Mouse (Mus musculus) gastrocnemius, adult 2 months (tissue): ENCODE data around the gene Wapl. TPM values are rescaled to one million over a fixed set of nuclear protein-coding genes. Genes with fewer than 3 reads are reported as not detected.

Experiments used
- DNase-seq: peaks from one replicate; pipeline ENCODE4 v3.0.0; 2022
- H3K27ac ChIP-seq: fragments of 200-600 bp; 2 replicates; pipeline ENCODE4 v1.8.1; 2022; ENCODE audit warnings: mild to moderate bottlenecking
- H3K4me3 ChIP-seq: fragments of 200-600 bp; 2 replicates; pipeline ENCODE4 v1.8.1; 2022; ENCODE audit warnings: mild to moderate bottlenecking, moderate library complexity
- CTCF ChIP-seq: fragments of 200-600 bp; IDR thresholded peaks from 2 replicates; pipeline ENCODE4 v1.8.1; 2022; ENCODE audit warnings: antibody characterized with exemption, mild to moderate bottlenecking, moderate library complexity
- intact Hi-C: fragments of 180-260 bp; cut with DNase I; formaldehyde crosslinking; loops from one replicate; pipeline ENCODE4 v1.15.1; 2025
- long read RNA-seq, 2 experiments: library from polyadenylated mRNA; stranded (forward); transcript quantifications; one replicate each; pipeline ENCODE4 v2.0.0; 2021
- total RNA-seq, 2 experiments: library from RNA; stranded (reverse); gene quantifications; 2 replicates each; pipeline ENCODE4 v1.2.3; 2021

Wapl gene
- 10 to 100 TPM; 38.8 to 40.0 TPM for total RNA-seq
- long read RNA-seq, experiment 1, full-length matches to known transcripts, result 14 of 20 reads
- long read RNA-seq, experiment 1, partial matches to known transcripts, result 4 of 20 reads
- long read RNA-seq, experiment 1, other reads (novel, unspliced or antisense), result 2 of 20 reads
- long read RNA-seq, experiment 2, full-length matches to known transcripts, result 21 of 33 reads
- long read RNA-seq, experiment 2, partial matches to known transcripts, result 7 of 33 reads
- long read RNA-seq, experiment 2, other reads (novel, unspliced or antisense), result 5 of 33 reads

DNA sequence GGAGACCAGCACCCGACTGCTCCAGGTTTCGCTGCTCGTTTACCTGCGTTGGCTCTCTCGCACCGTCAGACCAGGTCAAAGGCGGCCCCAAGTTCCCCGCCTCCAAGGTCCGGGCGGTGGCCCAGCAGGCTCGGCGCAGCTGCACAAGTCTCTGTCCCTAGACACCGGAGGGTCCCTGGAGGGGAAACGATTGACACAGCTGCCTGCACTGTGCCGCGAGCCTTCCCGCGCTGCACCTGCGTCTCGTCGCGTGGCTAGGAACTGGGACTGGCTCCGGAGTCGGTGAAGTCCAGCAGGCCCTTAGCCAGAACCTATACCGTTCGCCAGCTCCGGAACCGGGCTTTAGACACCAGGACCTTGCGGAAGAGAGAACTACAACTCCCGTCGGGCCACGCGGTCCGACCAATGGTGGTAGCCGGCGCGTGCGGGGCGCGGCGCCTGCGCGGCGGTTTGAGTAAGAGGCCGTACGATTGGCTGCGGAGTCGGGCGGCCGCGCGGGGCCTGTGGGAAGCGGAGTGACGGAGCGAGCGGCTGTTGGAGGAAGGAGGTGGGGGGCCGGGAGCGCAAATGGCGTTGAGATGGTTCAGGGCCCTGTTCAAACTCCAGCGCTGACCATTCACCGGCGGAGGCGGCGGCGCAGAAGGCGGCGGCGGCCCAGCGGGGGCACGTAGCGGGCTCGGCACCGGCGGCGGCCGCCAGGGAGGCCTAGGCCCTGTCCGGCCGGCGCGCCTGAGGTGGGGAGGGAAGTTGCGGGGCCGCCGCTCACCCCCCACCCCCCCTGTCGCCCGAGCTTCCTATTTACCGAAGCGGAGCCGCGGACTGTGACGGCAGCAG, at the start of gene Wapl:
TSS of gene Wapl (plus strand) at position 534 of the 834 bp plus-strand sequence.
- Histone ChIP-seq H3K4me3 (peak within 1 kb of the TSS; percentile 79), H3K27ac (peak within 1 kb of the TSS; percentile 96)
- intact Hi-C loops, result loop anchor here (5.0 to 10.0 kb wide), 2 partner anchors 51 to 359 kb away; partner anchors contain the start of genes Glud1 and Shld2
- TF ChIP-seq CTCF, result no peak
- peak; percentile 99 for DNase-seq

- DNase-seq, result no peak
- intact Hi-C loops, result no loop called here
- no peak for TF ChIP-seq CTCF
- Histone ChIP-seq H3K4me3 (no peak overlapping the region), H3K27ac (no peak overlapping the region)
Measured at GRCm38 (mm10) chr14:34626824-34627223, 46.9 kb upstream of the Wapl start.

- H3K4me3 ChIP-seq, result no peak overlapping the region
- intact Hi-C loops, result no loop called here
- DNase-seq, result no peak
- no peak overlapping the region for H3K27ac ChIP-seq
- TF ChIP-seq CTCF, result no peak
Measured at GRCm38 (mm10) chr14:34632722-34633448, 40.8 kb upstream of the Wapl start.

GRCm38 (mm10) chr14:34635192-34635591, 38.5 kb upstream of the Wapl start:
- DNase-seq, result no peak
- intact Hi-C loops, result no loop called here
- Histone ChIP-seq H3K4me3 (no peak overlapping the region), H3K27ac (no peak overlapping the region)
- no peak for TF ChIP-seq CTCF

GRCm38 (mm10) chr14:34635721-34636120, 38.0 kb upstream of the Wapl start:
- TF ChIP-seq CTCF, result no peak
- DNase-seq, result no peak
- H3K27ac ChIP-seq, result no peak overlapping the region
- intact Hi-C loops, result no loop called here
- no peak overlapping the region for H3K4me3 ChIP-seq

- no peak for DNase-seq
- Histone ChIP-seq H3K27ac (no peak overlapping the region), H3K4me3 (no peak overlapping the region)
- intact Hi-C loops, result no loop called here
- no peak for TF ChIP-seq CTCF
Measured at GRCm38 (mm10) chr14:34644140-34644539, 29.6 kb upstream of the Wapl start.

GRCm38 (mm10) chr14:34647870-34648475, 25.8 kb upstream of the Wapl start:
- Histone ChIP-seq H3K27ac (no peak overlapping the region), H3K4me3 (no peak overlapping the region)
- DNase-seq, result no peak
- intact Hi-C loops, result no loop called here
- TF ChIP-seq CTCF, result no peak

DNA sequence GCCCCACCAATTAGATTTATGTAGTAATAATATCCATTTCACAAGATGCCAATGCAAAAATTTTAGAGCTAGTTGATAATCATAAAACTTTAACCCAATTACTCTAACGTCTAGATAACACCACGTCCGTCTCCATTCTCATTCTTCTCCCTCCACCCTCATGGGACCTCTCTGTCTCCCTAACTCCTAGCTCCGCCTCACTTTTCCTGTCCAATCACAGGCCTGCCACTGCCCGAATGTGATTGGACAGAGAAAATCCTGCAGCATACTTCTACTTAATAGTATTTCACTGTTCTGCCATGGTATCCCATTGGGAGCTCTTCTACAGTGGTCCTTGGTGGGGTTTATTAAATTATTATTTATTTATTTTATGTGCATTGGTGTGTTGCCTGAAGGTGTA, 16.6 kb upstream of the Wapl start:
- no peak for TF ChIP-seq CTCF
- intact Hi-C loops, result no loop called here
- Histone ChIP-seq H3K27ac (no peak overlapping the region), H3K4me3 (no peak overlapping the region)
- no peak for DNase-seq

DNA sequence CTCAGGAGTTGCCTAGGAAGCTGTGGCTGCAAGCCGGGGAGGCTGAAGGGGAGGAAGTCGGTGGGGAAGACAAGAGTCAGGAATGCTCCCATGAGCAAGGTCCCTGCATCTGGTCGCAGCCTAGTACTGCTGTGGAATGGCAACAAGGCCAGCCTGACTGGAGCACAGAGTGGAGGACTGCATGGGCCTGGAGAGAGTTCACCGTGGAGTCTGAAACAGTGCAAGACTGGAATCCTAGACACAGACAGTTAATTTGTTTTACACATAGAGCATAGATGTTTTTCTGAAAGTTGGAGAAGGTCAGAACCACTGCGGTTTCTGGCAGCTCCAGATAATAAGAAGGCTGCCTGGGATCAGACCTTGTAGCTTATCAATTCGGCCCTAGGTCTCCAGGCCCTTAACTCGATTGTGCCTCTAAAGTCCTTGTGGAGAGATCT, 13.4 kb upstream of the Wapl start:
- intact Hi-C loops, result no loop called here
- no peak for TF ChIP-seq CTCF
- H3K4me3 ChIP-seq, result no peak overlapping the region
- DNase-seq, result no peak
- H3K27ac ChIP-seq, result no peak overlapping the region

- intact Hi-C loops, result no loop called here
- Histone ChIP-seq H3K4me3 (peak overlapping the region; percentile 74), H3K27ac (peak overlapping the region; percentile 79)
- DNase-seq, result peak; percentile 21
- no peak for TF ChIP-seq CTCF
Measured at GRCm38 (mm10) chr14:34660788-34661591, 12.7 kb upstream of the Wapl start.

- Histone ChIP-seq H3K27ac (peak overlapping the region; percentile 79), H3K4me3 (peak overlapping the region; percentile 74)
- intact Hi-C loops, result no loop called here
- DNase-seq, result peak; percentile 83
- TF ChIP-seq CTCF, result no peak
Measured at GRCm38 (mm10) chr14:34661621-34662477, 11.9 kb upstream of the Wapl start.
